Mouse (Mus musculus) stomach, postnatal 0 days (tissue): Measurements from ENCODE around the gene Rln1.

Experiments used
- CTCF ChIP-seq: IDR thresholded peaks from 2 replicates; pipeline ENCODE4 v1.5.1; 2016; ENCODE audit warnings: antibody characterized with exemption, low read depth, mild to moderate bottlenecking, moderate library complexity
- EP300 ChIP-seq: optimal IDR thresholded peaks from 2 replicates; pipeline ENCODE3; 2016; ENCODE audit warnings: antibody characterized with exemption

DNA sequence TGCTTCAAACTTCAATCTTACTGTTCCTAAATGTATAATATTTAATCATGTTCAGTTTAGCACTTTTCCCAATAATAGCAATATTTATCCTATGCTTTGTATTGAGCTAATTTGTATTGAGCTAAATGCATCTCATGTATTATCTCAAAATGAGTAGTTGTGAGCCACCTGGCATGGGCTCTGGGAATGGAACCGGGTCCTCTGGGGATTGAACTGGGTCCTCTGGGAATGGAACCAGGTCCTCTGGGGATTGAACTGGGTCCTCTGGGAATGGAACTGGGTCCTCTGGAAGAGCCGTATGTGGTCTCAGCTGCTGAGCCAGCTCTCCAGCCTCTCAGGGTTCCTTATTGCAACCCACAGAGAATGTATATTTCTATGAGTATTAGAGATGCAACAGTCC is 32.4 kb downstream of the Rln1 start:
- TF ChIP-seq CTCF, result no peak
- no peak for TF ChIP-seq EP300
